Mouse (Mus musculus) cerebellum, adult 2 months (tissue): ENCODE measurements around the gene Zfp644. TPM values are rescaled to one million over a fixed set of nuclear protein-coding genes. Genes with fewer than 3 reads are reported as not detected.

Experiments used
- DNase-seq, 2 experiments: peaks; one replicate each; pipeline ENCODE4 v3.0.0; 2021
- H3K27ac ChIP-seq: fragments of 200-500 bp; 2 replicates; pipeline ENCODE4 v1.5.1; 2012; ENCODE audit warnings: low read length, control low read depth, inconsistent platforms; ENCODE audit not compliant: insufficient read depth
- H3K27me3 ChIP-seq: fragments of 200-500 bp; 2 replicates; pipeline ENCODE4 v1.6.1; 2012; ENCODE audit warnings: inconsistent platforms, mild to moderate bottlenecking, low read length, moderate library complexity; ENCODE audit not compliant: control insufficient read depth, insufficient read depth
- H3K4me1 ChIP-seq: fragments of 200-500 bp; 2 replicates; pipeline ENCODE4 v1.6.1; 2011; ENCODE audit warnings: low read length; ENCODE audit not compliant: control insufficient read depth, insufficient read depth
- H3K4me3 ChIP-seq: fragments of 200-500 bp; replicated peaks from 2 replicates; pipeline ENCODE3; 2011; ENCODE audit warnings: mild to moderate bottlenecking, low read depth, low read length, control low read depth; ENCODE audit not compliant: insufficient read depth
- CTCF ChIP-seq: fragments of 200-500 bp; IDR thresholded peaks from 2 replicates; pipeline ENCODE4 v1.5.1; 2011; ENCODE audit warnings: low read depth, mild to moderate bottlenecking, control low read depth, low read length, moderate library complexity, borderline replicate concordance; ENCODE audit not compliant: insufficient read depth
- POLR2A ChIP-seq: fragments of 200-500 bp; IDR thresholded peaks from 2 replicates; pipeline ENCODE4 v1.6.1; 2011; ENCODE audit warnings: low read length, control low read depth, borderline replicate concordance; ENCODE audit not compliant: insufficient read depth
- WGBS: fragments of 180-500 bp; shearing (Covaris S2); methylation state at CpG from one replicate; pipeline ENCODE4 v1.1.7; 2018; 5-methylcytosine and 5-hydroxymethylcytosine counted together
- polyA plus RNA-seq: library from polyadenylated mRNA; depleted of rRNA; stranded (reverse); fragments of >200 nt; gene quantifications from 2 replicates; pipeline ENCODE4 v1.2.3, GENCODE M21; 2012; rRNA removed

Zfp644 gene
- 42.2 and 43.4 TPM in 2 replicates for polyA plus RNA-seq

- 3% methylated on average over 70 of the region's 71 CpGs for WGBS
Measured at GRCm38 (mm10) chr5:106696396-106697337, at the start of gene Zfp644. Zfp644 (minus strand) TSS chr5:106697287.

GRCm38 (mm10) chr5:106739716-106740115 is 42.6 kb upstream of the Zfp644 start:
- DNase-seq: no peak
- 50% methylated on average over 6 of the region's 6 CpGs for WGBS
- Histone ChIP-seq H3K27ac (no peak overlapping the region), H3K27me3 (no peaks in the 10 kb centered on the region), H3K4me3 (no peak overlapping the region), H3K4me1 (no peaks in the 10 kb centered on the region)
- no peak for TF ChIP-seq POLR2A
- no peak for TF ChIP-seq CTCF

More at GRCm38 (mm10) chr5:106696396-106697337, at the start of gene Zfp644:
- Histone ChIP-seq H3K27me3 (no peaks in the 10 kb centered on the region), H3K4me3 (peak within 1 kb of the TSS; percentile 70), H3K27ac (peak within 1 kb of the TSS; percentile 87), H3K4me1 (peaks cover 7% of the 10 kb centered on the region; the same call in 1 of the 2 replicates)
- peak; percentile 92 to 93 for DNase-seq
- TF ChIP-seq POLR2A (peak; percentile 71), CTCF (no peak)

GRCm38 (mm10) chr5:106723487-106723886 is 26.4 kb upstream of the Zfp644 start:
- WGBS: 93% methylated on average over 3 of the region's 3 CpGs
- H3K4me3 ChIP-seq: no peak overlapping the region
- H3K27me3 ChIP-seq: no peaks in the 10 kb centered on the region
- H3K27ac ChIP-seq: no peak overlapping the region
- no peak for DNase-seq
- no peaks in the 10 kb centered on the region for H3K4me1 ChIP-seq
- TF ChIP-seq POLR2A: no peak
- TF ChIP-seq CTCF: no peak

- Histone ChIP-seq H3K27me3 (no peaks in the 10 kb centered on the region), H3K27ac (no peak overlapping the region), H3K4me1 (no peaks in the 10 kb centered on the region), H3K4me3 (no peak overlapping the region)
- TF ChIP-seq CTCF: no peak
- TF ChIP-seq POLR2A: no peak
- 77% methylated on average over 5 of the region's 5 CpGs for WGBS
- no peak for DNase-seq
Measured at GRCm38 (mm10) chr5:106722771-106723170, 25.7 kb upstream of the Zfp644 start.

- H3K4me1 ChIP-seq: no peaks in the 10 kb centered on the region
- no peak overlapping the region for H3K4me3 ChIP-seq
- H3K27ac ChIP-seq: no peak overlapping the region
- no peaks in the 10 kb centered on the region for H3K27me3 ChIP-seq
- WGBS: 50% methylated on average over 3 of the region's 3 CpGs
- DNase-seq: no peak
- no peak for TF ChIP-seq CTCF
- no peak for TF ChIP-seq POLR2A
Measured at GRCm38 (mm10) chr5:106711870-106712277, 14.8 kb upstream of the Zfp644 start.

- H3K27me3 ChIP-seq: no peaks in the 10 kb centered on the region
- H3K4me3 ChIP-seq: no peak overlapping the region
- no peak for TF ChIP-seq POLR2A
- TF ChIP-seq CTCF: no peak
- no peaks in the 10 kb centered on the region for H3K4me1 ChIP-seq
- DNase-seq: no peak
- H3K27ac ChIP-seq: no peak overlapping the region
- 72% methylated on average over 5 of the region's 5 CpGs for WGBS
Measured at GRCm38 (mm10) chr5:106711220-106711726, 14.2 kb upstream of the Zfp644 start.

GRCm38 (mm10) chr5:106710611-106711010 is 13.5 kb upstream of the Zfp644 start:
- DNase-seq: no peak
- 86% methylated on average over 12 of the region's 12 CpGs for WGBS
- no peaks in the 10 kb centered on the region for H3K4me1 ChIP-seq
- no peak overlapping the region for H3K4me3 ChIP-seq
- TF ChIP-seq CTCF (no peak), POLR2A (no peak)
- H3K27ac ChIP-seq: no peak overlapping the region
- H3K27me3 ChIP-seq: no peaks in the 10 kb centered on the region

- H3K27ac ChIP-seq: no peak overlapping the region
- H3K4me1 ChIP-seq: no peaks in the 10 kb centered on the region
- no peak overlapping the region for H3K4me3 ChIP-seq
- no peak for TF ChIP-seq CTCF
- TF ChIP-seq POLR2A: no peak
- no peaks in the 10 kb centered on the region for H3K27me3 ChIP-seq
- no peak for DNase-seq
- WGBS: 67% methylated on average over 2 of the region's 2 CpGs
Measured at GRCm38 (mm10) chr5:106710085-106710409, 13.0 kb upstream of the Zfp644 start.
